Mouse (Mus musculus) E14TG2a.4 (cell line): ENCODE results near the gene Acbd3.

Experiments
- CTCF ChIP-seq: conservative IDR thresholded peaks from 2 replicates; pipeline ENCODE4 v1.5.1; 2014; ENCODE audit warnings: low read length
- NANOG ChIP-seq: IDR thresholded peaks from 2 replicates; pipeline ENCODE4 v1.6.1; 2014; ENCODE audit warnings: borderline replicate concordance, low read length, mixed read lengths
- POU5F1 ChIP-seq: IDR thresholded peaks from 2 replicates; pipeline ENCODE4 v1.6.1; 2014; ENCODE audit warnings: low read length, borderline replicate concordance

- no peak for TF ChIP-seq CTCF
- TF ChIP-seq POU5F1, result no peak
- no peak for TF ChIP-seq NANOG
These were observed 22.4 kb upstream of the Acbd3 start for GRCm38 (mm10) chr1:180703400-180703799.
